Mouse (Mus musculus) urinary bladder, postnatal 36 days (tissue): Measurements from ENCODE around the gene Fndc5.

Experiments used
- DNase-seq, 2 experiments: peaks; one replicate each; pipeline ENCODE4 v3.0.0; 2022; ENCODE audit warnings: low spot score in 2 of 2, mixed read lengths in 1 of 2

Gene Fndc5

DNA sequence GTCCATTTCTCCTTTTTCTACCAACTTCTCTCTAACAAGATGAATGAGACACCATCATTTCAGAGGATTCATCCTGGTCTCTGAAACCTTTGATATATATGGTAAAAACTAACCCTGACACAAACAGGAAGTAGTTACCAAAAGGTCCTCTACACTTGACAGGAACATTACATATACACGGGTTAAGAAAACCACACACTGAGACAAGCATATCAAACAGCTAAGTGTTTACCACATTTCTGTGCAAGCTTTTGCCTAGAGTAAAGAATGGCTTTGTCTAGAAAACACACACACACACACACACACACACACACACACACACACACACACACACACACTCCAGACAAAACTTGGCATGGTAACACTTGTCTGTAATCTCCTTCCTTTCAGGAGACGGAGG lies 9.6 kb downstream of the Fndc5 start:
- no peak for DNase-seq

DNA sequence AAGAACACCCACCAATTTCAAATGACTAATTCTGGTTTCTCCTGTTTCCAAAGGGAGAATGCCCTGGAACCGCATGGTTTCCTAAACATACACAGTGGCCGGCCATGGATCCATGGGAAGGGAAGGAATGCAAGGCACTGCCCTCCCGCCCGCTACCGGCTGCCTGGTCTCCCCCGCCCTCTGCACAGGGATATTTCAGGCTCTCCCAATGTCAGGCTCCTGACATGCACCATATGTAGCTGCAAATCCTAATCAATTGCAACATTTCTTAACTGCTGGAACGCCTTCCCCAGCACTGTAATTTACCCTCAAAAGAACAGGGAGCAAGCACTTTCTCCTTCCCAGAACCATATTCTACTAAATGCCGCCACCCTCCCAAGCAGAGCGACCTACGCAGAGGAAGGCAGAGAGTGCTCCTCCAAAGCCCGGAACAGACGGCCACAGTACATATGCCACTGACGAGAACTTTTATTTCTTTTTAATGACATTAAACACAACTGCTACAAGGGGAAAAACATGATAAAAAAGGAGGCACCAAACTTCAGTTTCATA lies 10.8 kb downstream of the Fndc5 start:
- no peak for DNase-seq

GRCm38 (mm10) chr4:129149321-129149720 lies 12.5 kb downstream of the Fndc5 start:
- DNase-seq: no peak

DNA sequence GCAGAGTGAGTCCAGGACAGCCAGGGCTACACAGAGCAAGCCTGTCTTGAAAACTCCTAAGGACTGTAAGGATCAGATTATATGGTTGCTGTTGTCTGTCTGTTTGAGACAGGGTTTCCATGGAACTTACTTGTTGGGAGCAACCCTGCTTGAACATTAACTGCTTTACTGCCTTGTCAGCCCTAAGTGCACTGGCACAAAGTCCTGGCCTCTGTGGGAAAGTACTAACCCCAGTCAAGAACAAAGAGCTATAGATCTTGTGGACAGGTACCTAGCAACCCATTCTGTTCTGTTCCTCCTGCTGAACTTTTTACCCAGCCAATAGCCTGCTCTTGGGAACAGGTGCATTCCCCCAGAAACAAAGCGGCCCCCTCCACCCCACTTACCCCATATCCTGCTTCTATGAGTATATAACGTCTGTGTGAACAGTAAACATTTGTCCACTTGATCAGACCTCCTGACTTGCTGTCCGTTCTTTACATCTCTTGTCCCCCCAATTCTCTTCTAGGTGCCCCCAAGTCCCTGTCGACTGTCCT lies 14.5 kb downstream of the Fndc5 start:
- DNase-seq: no peak

GRCm38 (mm10) chr4:129157541-129157940 lies 20.7 kb downstream of the Fndc5 start:
- DNase-seq: no peak

DNA sequence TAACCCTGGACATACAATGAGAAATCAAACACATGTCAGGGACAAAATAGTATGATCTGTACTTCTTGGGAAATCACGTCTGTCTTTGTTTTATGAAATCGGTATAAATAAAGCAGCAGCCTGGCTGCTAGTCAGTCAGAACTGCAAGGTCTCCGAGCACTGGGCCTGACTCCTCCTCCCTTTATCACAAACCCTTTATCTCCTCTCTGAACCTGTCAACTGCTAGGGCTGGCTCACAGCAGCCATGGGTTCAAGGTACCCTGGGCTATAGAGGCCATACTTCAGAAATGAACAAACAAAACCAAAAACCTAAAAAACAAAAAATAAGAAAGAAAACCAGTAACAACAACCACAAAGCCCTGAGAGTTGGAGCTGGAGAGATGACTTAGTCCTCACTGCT lies 21.8 kb downstream of the Fndc5 start:
- DNase-seq: no peak

- DNase-seq: no peak
These were observed 24.3 kb downstream of the Fndc5 start for GRCm38 (mm10) chr4:129161076-129161475.

- no peak for DNase-seq
These were observed 24.9 kb downstream of the Fndc5 start for GRCm38 (mm10) chr4:129161581-129162255.

GRCm38 (mm10) chr4:129172529-129172928 lies 35.7 kb downstream of the Fndc5 start:
- no peak for DNase-seq

DNA sequence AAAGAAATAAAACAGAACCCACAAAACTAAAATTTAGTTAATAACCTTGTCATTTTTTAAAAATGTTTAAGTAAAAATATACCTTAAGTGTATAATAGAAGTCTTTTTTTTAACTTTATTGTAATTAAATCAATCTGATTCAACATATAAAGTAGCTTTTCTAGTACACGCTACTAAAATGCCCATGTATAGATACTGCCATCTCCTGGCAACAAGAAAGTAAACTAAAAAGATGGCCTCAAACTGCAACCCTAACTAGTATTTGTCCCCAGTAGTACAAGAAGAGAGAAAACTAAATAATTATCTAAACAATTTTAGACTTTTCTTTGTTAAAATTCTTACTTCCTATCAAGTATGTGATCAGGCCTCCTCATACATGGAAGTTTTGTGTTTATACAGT lies 42.8 kb downstream of the Fndc5 start:
- no peak for DNase-seq

- no peak for DNase-seq
These were observed 51.4 kb downstream of the Fndc5 start for GRCm38 (mm10) chr4:129188041-129188659.

DNA sequence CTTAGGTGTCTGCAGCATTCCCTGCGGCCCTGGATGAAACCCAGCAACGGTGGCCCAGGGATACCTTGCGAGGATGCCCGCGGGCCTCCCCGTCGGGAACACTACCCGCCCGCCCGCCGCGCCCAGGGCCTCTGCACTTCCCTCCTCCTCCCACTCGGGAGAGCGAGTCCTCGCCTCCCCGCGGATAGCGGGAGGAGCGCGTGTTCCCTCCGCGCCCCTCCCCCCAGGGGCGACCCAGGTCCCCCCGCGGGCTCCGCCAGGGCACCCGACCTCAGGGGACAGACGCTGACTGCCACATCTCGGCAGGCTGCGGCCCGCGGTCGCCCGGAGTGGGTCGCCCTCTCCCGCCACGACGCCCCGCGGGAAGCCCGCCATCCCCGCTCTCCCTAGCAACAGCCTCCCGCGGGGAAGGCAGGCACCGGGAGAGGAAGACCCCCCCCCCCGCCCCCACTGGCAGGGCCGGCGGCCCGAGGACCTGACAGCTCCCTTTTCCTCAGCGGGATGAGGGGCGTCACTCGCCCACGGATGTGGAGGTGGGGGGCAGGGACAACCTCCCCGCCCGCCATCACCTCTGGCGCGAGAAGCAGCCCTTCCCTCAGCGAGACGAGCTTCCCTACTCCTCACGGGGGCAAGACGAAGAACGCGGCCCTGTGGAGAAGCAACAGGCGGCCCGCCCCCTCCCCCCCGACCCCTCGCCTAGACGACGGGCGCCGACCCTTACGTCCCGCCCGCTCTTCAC lies 52.2 kb downstream of the Fndc5 start:
- DNase-seq: peak; percentile 21 to 41

GRCm38 (mm10) chr4:129189542-129190519 lies 53.0 kb downstream of the Fndc5 start, which contains the start of the genes S100pbp and Yars:
S100pbp (minus strand) TSS chr4:129189727.
Yars (plus strand) TSS chr4:129189760.
- peak; percentile 93 to 97 for DNase-seq

DNA sequence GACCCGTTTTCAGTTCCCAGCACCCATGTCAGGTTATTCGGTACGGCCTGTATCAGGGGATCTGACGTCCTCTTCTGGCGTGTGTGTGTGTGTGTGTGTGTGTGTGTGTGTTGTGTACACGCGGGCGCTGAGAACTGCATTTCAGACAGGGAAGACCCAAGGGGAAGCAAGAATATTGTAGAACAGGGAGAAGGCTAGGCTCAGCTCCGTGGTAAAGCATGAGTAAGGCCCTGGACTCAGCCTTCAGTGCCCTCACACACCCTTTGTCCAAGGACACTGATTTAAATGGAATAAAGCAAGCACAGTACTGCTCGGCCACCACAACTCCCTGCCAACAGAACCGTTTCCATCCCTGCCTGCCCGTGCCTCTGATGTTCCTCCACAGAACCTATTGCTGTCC lies 53.7 kb downstream of the Fndc5 start:
- no peak for DNase-seq

- DNase-seq: no peak
These were observed 54.9 kb downstream of the Fndc5 start for GRCm38 (mm10) chr4:129191691-129192090.
